Mouse (Mus musculus) small intestine, adult 2 months (tissue): ENCODE results near the gene Slc28a3.

Experiments
- CTCF ChIP-seq: fragments of 200-500 bp; IDR thresholded peaks from 2 replicates; pipeline ENCODE4 v1.5.1; 2012; ENCODE audit warnings: low read depth, mild to moderate bottlenecking, control low read depth, inconsistent platforms, low read length, moderate library complexity, mixed read lengths; ENCODE audit not compliant: insufficient replicate concordance, insufficient read length; ENCODE audit errors: extremely low read depth
- POLR2A ChIP-seq: fragments of 200-500 bp; IDR thresholded peaks from 2 replicates; pipeline ENCODE4 v1.6.1; 2012; ENCODE audit warnings: low read depth, mild to moderate bottlenecking, control low read depth, inconsistent platforms, low read length, moderate library complexity

DNA sequence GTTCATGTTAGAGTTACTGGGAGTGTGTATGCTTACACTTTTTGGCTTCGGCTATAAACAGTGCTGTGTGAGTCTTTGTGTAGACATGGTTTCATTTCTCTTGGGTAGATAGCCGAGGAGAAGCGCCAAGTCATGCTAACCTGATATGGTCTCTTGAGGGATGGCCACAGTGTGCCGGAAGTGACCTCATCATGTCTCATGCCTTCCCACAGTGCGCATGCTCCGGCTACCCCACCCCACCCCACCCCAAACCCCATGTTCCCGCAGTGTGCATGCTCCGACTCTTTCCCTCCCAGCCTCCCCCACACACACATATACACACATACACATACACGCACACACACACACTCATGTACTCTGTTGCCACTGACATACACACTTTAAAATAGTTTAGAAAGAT, 90.6 kb downstream of the Slc28a3 start:
- no peak for TF ChIP-seq CTCF
- TF ChIP-seq POLR2A: no peak
